Mouse (Mus musculus): ENCODE results near the gene Snd1. TPM values are rescaled to one million over a fixed set of nuclear protein-coding genes. Genes with fewer than 3 reads are reported as not detected.

Gene Snd1
- polyA plus RNA-seq, 1 experiment = 57.6 TPM

GRCm38 (mm10) chr6:28791183-28791582, 316.2 kb downstream of the Snd1 start:
- Histone ChIP-seq H3K36me3 (replicated peaks; ENCODE audit: low read length) (peaks cover 50% of the 10 kb centered on the region), H3K4me3 (replicated peaks) (peak overlapping the region; percentile 73), H3K27me3 (replicated peaks) (no peaks in the 10 kb centered on the region), H3K4me1 (peaks cover 91% of the 10 kb centered on the region), H3K9me3 (no peaks in the 10 kb centered on the region)
- no peak for TF ChIP-seq FLI1 (IDR thresholded peaks at IDR 0.05; ENCODE audit: low read length)

- Histone ChIP-seq H3K27me3 (replicated peaks) (no peaks in the 10 kb centered on the region), H3K9me3 (no peaks in the 10 kb centered on the region), H3K36me3 (replicated peaks; ENCODE audit: low read length) (peaks cover 56% of the 10 kb centered on the region), H3K4me1 (peaks cover 90% of the 10 kb centered on the region), H3K4me3 (replicated peaks) (no peak overlapping the region)
- TF ChIP-seq GATA1 (IDR thresholded peaks at IDR 0.05; ENCODE audit: borderline replicate concordance, low read length) (no peak), FLI1 (IDR thresholded peaks at IDR 0.05; ENCODE audit: low read length) (no peak)
Measured at GRCm38 (mm10) chr6:28791809-28792208, 316.9 kb downstream of the Snd1 start.

GRCm38 (mm10) chr6:28795380-28795779, 320.4 kb downstream of the Snd1 start:
- H3K36me3 ChIP-seq (replicated peaks; ENCODE audit: low read length) = peaks cover 76% of the 10 kb centered on the region
- TF ChIP-seq FLI1 (IDR thresholded peaks at IDR 0.05; ENCODE audit: low read length) (no peak), GATA1 (IDR thresholded peaks at IDR 0.05; ENCODE audit: borderline replicate concordance, low read length) (no peak)
- H3K9me3 ChIP-seq = no peaks in the 10 kb centered on the region
- peaks cover 83% of the 10 kb centered on the region for H3K4me1 ChIP-seq
- H3K4me3 ChIP-seq (replicated peaks) = no peak overlapping the region
- H3K27me3 ChIP-seq (replicated peaks) = no peaks in the 10 kb centered on the region

- no peak overlapping the region for H3K4me3 ChIP-seq (replicated peaks)
- TF ChIP-seq FLI1 (IDR thresholded peaks at IDR 0.05; ENCODE audit: low read length) (no peak), GATA1 (IDR thresholded peaks at IDR 0.05; ENCODE audit: borderline replicate concordance, low read length) (no peak)
- H3K36me3 ChIP-seq (replicated peaks; ENCODE audit: low read length) = peaks cover 76% of the 10 kb centered on the region
- peaks cover 78% of the 10 kb centered on the region for H3K4me1 ChIP-seq
- H3K9me3 ChIP-seq = no peaks in the 10 kb centered on the region
- H3K27me3 ChIP-seq (replicated peaks) = no peaks in the 10 kb centered on the region
Measured at GRCm38 (mm10) chr6:28795792-28796515, 321.0 kb downstream of the Snd1 start.

GRCm38 (mm10) chr6:28799818-28800217, 324.9 kb downstream of the Snd1 start:
- no peaks in the 10 kb centered on the region for H3K27me3 ChIP-seq (replicated peaks)
- peaks cover 52% of the 10 kb centered on the region for H3K4me1 ChIP-seq
- no peak for TF ChIP-seq FLI1 (IDR thresholded peaks at IDR 0.05; ENCODE audit: low read length)
- TF ChIP-seq GATA1 (IDR thresholded peaks at IDR 0.05; ENCODE audit: borderline replicate concordance, low read length) = no peak
- no peaks in the 10 kb centered on the region for H3K9me3 ChIP-seq
- H3K36me3 ChIP-seq (replicated peaks; ENCODE audit: low read length) = peaks cover 90% of the 10 kb centered on the region
- H3K4me3 ChIP-seq (replicated peaks) = no peak overlapping the region

GRCm38 (mm10) chr6:28800976-28801375, 326.0 kb downstream of the Snd1 start:
- Histone ChIP-seq H3K36me3 (replicated peaks; ENCODE audit: low read length) (peaks cover 88% of the 10 kb centered on the region), H3K27me3 (replicated peaks) (no peaks in the 10 kb centered on the region), H3K4me1 (peaks cover 55% of the 10 kb centered on the region), H3K9me3 (no peaks in the 10 kb centered on the region), H3K4me3 (replicated peaks) (no peak overlapping the region)
- TF ChIP-seq GATA1 (IDR thresholded peaks at IDR 0.05; ENCODE audit: borderline replicate concordance, low read length) = no peak
- TF ChIP-seq FLI1 (IDR thresholded peaks at IDR 0.05; ENCODE audit: low read length) = no peak

GRCm38 (mm10) chr6:28803678-28804279, 328.8 kb downstream of the Snd1 start:
- H3K4me3 ChIP-seq (replicated peaks) = no peak overlapping the region
- no peak for TF ChIP-seq GATA1 (IDR thresholded peaks at IDR 0.05; ENCODE audit: borderline replicate concordance, low read length)
- no peak for TF ChIP-seq FLI1 (IDR thresholded peaks at IDR 0.05; ENCODE audit: low read length)
- no peaks in the 10 kb centered on the region for H3K27me3 ChIP-seq (replicated peaks)
- peaks cover 43% of the 10 kb centered on the region for H3K4me1 ChIP-seq
- no peaks in the 10 kb centered on the region for H3K9me3 ChIP-seq
- H3K36me3 ChIP-seq (replicated peaks; ENCODE audit: low read length) = peaks cover 73% of the 10 kb centered on the region

- Histone ChIP-seq H3K27me3 (replicated peaks) (no peaks in the 10 kb centered on the region), H3K4me3 (replicated peaks) (no peak overlapping the region), H3K9me3 (no peaks in the 10 kb centered on the region), H3K36me3 (replicated peaks; ENCODE audit: low read length) (peaks cover 71% of the 10 kb centered on the region), H3K4me1 (peaks cover 40% of the 10 kb centered on the region)
- TF ChIP-seq FLI1 (IDR thresholded peaks at IDR 0.05; ENCODE audit: low read length) = no peak
- no peak for TF ChIP-seq GATA1 (IDR thresholded peaks at IDR 0.05; ENCODE audit: borderline replicate concordance, low read length)
Measured at GRCm38 (mm10) chr6:28804751-28805150, 329.8 kb downstream of the Snd1 start.

GRCm38 (mm10) chr6:28813057-28813456, 338.1 kb downstream of the Snd1 start:
- Histone ChIP-seq H3K4me3 (replicated peaks) (peak overlapping the region; percentile 67), H3K36me3 (replicated peaks; ENCODE audit: low read length) (peaks cover 34% of the 10 kb centered on the region), H3K27me3 (replicated peaks) (no peaks in the 10 kb centered on the region), H3K9me3 (no peaks in the 10 kb centered on the region), H3K4me1 (peaks cover 89% of the 10 kb centered on the region)
- no peak for TF ChIP-seq GATA1 (IDR thresholded peaks at IDR 0.05; ENCODE audit: borderline replicate concordance, low read length)
- TF ChIP-seq FLI1 (IDR thresholded peaks at IDR 0.05; ENCODE audit: low read length) = no peak

GRCm38 (mm10) chr6:28814895-28815294, 340.0 kb downstream of the Snd1 start:
- Histone ChIP-seq H3K27me3 (replicated peaks) (no peaks in the 10 kb centered on the region), H3K4me3 (replicated peaks) (no peak overlapping the region), H3K4me1 (peaks cover 99% of the 10 kb centered on the region), H3K36me3 (replicated peaks; ENCODE audit: low read length) (peaks cover 41% of the 10 kb centered on the region), H3K9me3 (no peaks in the 10 kb centered on the region)
- TF ChIP-seq FLI1 (IDR thresholded peaks at IDR 0.05; ENCODE audit: low read length) = no peak
- no peak for TF ChIP-seq GATA1 (IDR thresholded peaks at IDR 0.05; ENCODE audit: borderline replicate concordance, low read length)
